Mouse (Mus musculus): ENCODE data around the gene Tpst1.

Gene Tpst1

GRCm38 (mm10) chr5:130084271-130084670 is 11.1 kb downstream of the Tpst1 start:
- no peak for ATAC-seq (ENCODE audit: insufficient number of reproducible peaks, low FRiP score, low TSS enrichment)

- no peak for ATAC-seq (ENCODE audit: insufficient number of reproducible peaks, low FRiP score, low TSS enrichment)
Observed at GRCm38 (mm10) chr5:130088008-130088407, 14.9 kb downstream of the Tpst1 start.

GRCm38 (mm10) chr5:130088612-130089011 is 15.5 kb downstream of the Tpst1 start:
- no peak for ATAC-seq (ENCODE audit: insufficient number of reproducible peaks, low FRiP score, low TSS enrichment)

GRCm38 (mm10) chr5:130089177-130089576 is 16.1 kb downstream of the Tpst1 start:
- no peak for ATAC-seq (ENCODE audit: insufficient number of reproducible peaks, low FRiP score, low TSS enrichment)

- ATAC-seq (ENCODE audit: insufficient number of reproducible peaks, low FRiP score, low TSS enrichment), result no peak
Observed at GRCm38 (mm10) chr5:130089626-130090393, 16.7 kb downstream of the Tpst1 start.

GRCm38 (mm10) chr5:130096754-130097153 is 23.6 kb downstream of the Tpst1 start:
- no peak for ATAC-seq (ENCODE audit: insufficient number of reproducible peaks, low FRiP score, low TSS enrichment)

GRCm38 (mm10) chr5:130097837-130098236 is 24.7 kb downstream of the Tpst1 start:
- no peak for ATAC-seq (ENCODE audit: insufficient number of reproducible peaks, low FRiP score, low TSS enrichment)

- ATAC-seq (ENCODE audit: insufficient number of reproducible peaks, low FRiP score, low TSS enrichment), result no peak
Observed at GRCm38 (mm10) chr5:130101724-130102123, 28.6 kb downstream of the Tpst1 start.

GRCm38 (mm10) chr5:130109348-130109747 is 36.2 kb downstream of the Tpst1 start:
- ATAC-seq (ENCODE audit: insufficient number of reproducible peaks, low FRiP score, low TSS enrichment), result no peak

GRCm38 (mm10) chr5:130110632-130111464 is 37.7 kb downstream of the Tpst1 start:
- no peak for ATAC-seq (ENCODE audit: insufficient number of reproducible peaks, low FRiP score, low TSS enrichment)

- no peak for ATAC-seq (ENCODE audit: insufficient number of reproducible peaks, low FRiP score, low TSS enrichment)
Observed at GRCm38 (mm10) chr5:130112653-130113052, 39.5 kb downstream of the Tpst1 start.

GRCm38 (mm10) chr5:130116116-130116515 is 43.0 kb downstream of the Tpst1 start:
- ATAC-seq (ENCODE audit: insufficient number of reproducible peaks, low FRiP score, low TSS enrichment), result no peak

GRCm38 (mm10) chr5:130116857-130117256 is 43.7 kb downstream of the Tpst1 start:
- ATAC-seq (ENCODE audit: insufficient number of reproducible peaks, low FRiP score, low TSS enrichment), result no peak

GRCm38 (mm10) chr5:130117932-130118331 is 44.8 kb downstream of the Tpst1 start:
- no peak for ATAC-seq (ENCODE audit: insufficient number of reproducible peaks, low FRiP score, low TSS enrichment)

- ATAC-seq (ENCODE audit: insufficient number of reproducible peaks, low FRiP score, low TSS enrichment), result no peak
Observed at GRCm38 (mm10) chr5:130119236-130119635, 46.1 kb downstream of the Tpst1 start.

GRCm38 (mm10) chr5:130120070-130120736 is 47.1 kb downstream of the Tpst1 start:
- ATAC-seq (ENCODE audit: insufficient number of reproducible peaks, low FRiP score, low TSS enrichment), result no peak

GRCm38 (mm10) chr5:130120904-130121303 is 47.8 kb downstream of the Tpst1 start:
- no peak for ATAC-seq (ENCODE audit: insufficient number of reproducible peaks, low FRiP score, low TSS enrichment)

GRCm38 (mm10) chr5:130122355-130122754 is 49.2 kb downstream of the Tpst1 start:
- no peak for ATAC-seq (ENCODE audit: insufficient number of reproducible peaks, low FRiP score, low TSS enrichment)

GRCm38 (mm10) chr5:130124271-130124670 is 51.1 kb downstream of the Tpst1 start:
- no peak for ATAC-seq (ENCODE audit: insufficient number of reproducible peaks, low FRiP score, low TSS enrichment)

- no peak for ATAC-seq (ENCODE audit: insufficient number of reproducible peaks, low FRiP score, low TSS enrichment)
Observed at GRCm38 (mm10) chr5:130128686-130129523, 55.8 kb downstream of the Tpst1 start.

All from cerebellum, adult (tissue).